Mouse (Mus musculus) naive thymus-derived CD4-positive, alpha-beta T cell, adult 2 months (primary cell): ENCODE measurements around the gene Olfr765.
"Not testable (repeated sequence)": the region's sequence is repeated elsewhere in the genome, so short reads cannot be mapped to it uniquely, and the experiment has no call there.

ENCODE experiments used
- DNase-seq: peaks from one replicate; pipeline ENCODE4 v3.0.0-alpha.2; 2011; ENCODE audit warnings: low read depth

The Olfr765 gene

GRCm38 (mm10) chr10:129049898-129050297 lies at the start of gene Olfr765:
Gene Olfr765, minus strand, starts transcription at chr10:129049998.
- not testable (repeated sequence) for DNase-seq

- no peak for DNase-seq
Observed at GRCm38 (mm10) chr10:129099275-129099674, 49.5 kb upstream of the Olfr765 start, which contains the start of gene Olfr768. Gene Olfr768, minus strand, starts transcription at chr10:129099375.

GRCm38 (mm10) chr10:129082810-129083209 lies 33.0 kb upstream of the Olfr765 start, which contains the start of gene Olfr767:
Gene Olfr767, minus strand, starts transcription at chr10:129082910.
- DNase-seq, result not testable (repeated sequence)

GRCm38 (mm10) chr10:129068877-129069276 lies 19.1 kb upstream of the Olfr765 start, which contains the start of gene Olfr766-ps1:
Gene Olfr766-ps1, minus strand, starts transcription at chr10:129068977.
- DNase-seq, result no peak

- DNase-seq, result no peak
Observed at GRCm38 (mm10) chr10:129039796-129040195, 10.0 kb downstream of the Olfr765 start, which contains the start of gene Olfr764-ps1. Gene Olfr764-ps1, minus strand, starts transcription at chr10:129039896.

GRCm38 (mm10) chr10:129028343-129028742 lies 21.5 kb downstream of the Olfr765 start:
- DNase-seq, result no peak

GRCm38 (mm10) chr10:129026018-129026662 lies 23.7 kb downstream of the Olfr765 start:
- DNase-seq, result peak; percentile 58

- DNase-seq, result no peak
Observed at GRCm38 (mm10) chr10:129023319-129023718, 26.5 kb downstream of the Olfr765 start.

- no peak for DNase-seq
Observed at GRCm38 (mm10) chr10:129014477-129014876, 35.3 kb downstream of the Olfr765 start.

GRCm38 (mm10) chr10:129011511-129011910 lies 38.3 kb downstream of the Olfr765 start:
- not testable (repeated sequence) for DNase-seq

- no peak for DNase-seq
Observed at GRCm38 (mm10) chr10:129010288-129010841, 39.4 kb downstream of the Olfr765 start, which contains the start of gene Olfr763. Gene Olfr763, plus strand, starts transcription at chr10:129010791.

- no peak for DNase-seq
Observed at GRCm38 (mm10) chr10:129004032-129004920, 45.5 kb downstream of the Olfr765 start.

- no peak for DNase-seq
Observed at GRCm38 (mm10) chr10:128996523-128997040, 53.2 kb downstream of the Olfr765 start.

GRCm38 (mm10) chr10:128995796-128996195 lies 54.0 kb downstream of the Olfr765 start:
- no peak for DNase-seq
